Mouse (Mus musculus) forebrain, embryonic 16.5 days (tissue): ENCODE results near the gene Tap2. TPM values are rescaled to one million over a fixed set of nuclear protein-coding genes. Genes with fewer than 3 reads are reported as not detected.

Experiments used
- ATAC-seq: fragments of 200-750 bp; cut with Nextera tagmentation; 2 replicates; pipeline ENCODE4 v1.8.0; 2017; ENCODE audit warnings: mild to moderate bottlenecking, moderate library complexity
- H3K27ac ChIP-seq: fragments of 300-500 bp; sonication (generic); 2 replicates; pipeline ENCODE4 v1.5.1; 2014; ENCODE audit warnings: low read length, control low read depth
- H3K27me3 ChIP-seq: fragments of 300-500 bp; sonication (generic); replicated peaks from 2 replicates; pipeline ENCODE4 v1.6.1; 2014; ENCODE audit warnings: low read length; ENCODE audit not compliant: control insufficient read depth, insufficient read depth
- H3K36me3 ChIP-seq: fragments of 300-500 bp; sonication (generic); 2 replicates; pipeline ENCODE4 v1.6.1; 2014; ENCODE audit not compliant: control insufficient read depth, insufficient read depth
- H3K4me1 ChIP-seq: fragments of 300-500 bp; sonication (generic); replicated peaks from 2 replicates; pipeline ENCODE4 v1.6.1; 2014; ENCODE audit warnings: low read length; ENCODE audit not compliant: control insufficient read depth, insufficient read depth
- H3K4me2 ChIP-seq: fragments of 300-500 bp; sonication (generic); 2 replicates; pipeline ENCODE4 v1.6.1; 2014; ENCODE audit warnings: mild to moderate bottlenecking, low read length, control low read depth
- H3K4me3 ChIP-seq: fragments of 300-500 bp; sonication (generic); replicated peaks from 2 replicates; pipeline ENCODE4 v1.5.1; 2014; ENCODE audit warnings: mild to moderate bottlenecking, low read length, control low read depth
- H3K9ac ChIP-seq: fragments of 300-500 bp; sonication (generic); replicated peaks from 2 replicates; pipeline ENCODE4 v1.6.1; 2014; ENCODE audit warnings: low read depth, low read length, control low read depth
- H3K9me3 ChIP-seq: fragments of 300-500 bp; sonication (generic); 2 replicates; pipeline ENCODE4 v1.6.1; 2016; ENCODE audit warnings: low read length; ENCODE audit not compliant: control insufficient read depth
- WGBS: fragments of 180-500 bp; shearing (Covaris S2); extraction: QIAGEN DNeasy Blood & Tissue Kit; methylation state at CpG from one replicate; pipeline ENCODE4 v1.1.7; 2014; 5-methylcytosine and 5-hydroxymethylcytosine counted together
- polyA plus RNA-seq: library from polyadenylated mRNA; unstranded; fragments of >200 nt; fragmentation: Nextera tagmentation; extraction: Ambion mirVana; gene quantifications from 2 replicates; pipeline ENCODE4 v1.2.1, GENCODE M21; 2015

The Tap2 gene
- 1.6 and 2.6 TPM in 2 replicates for polyA plus RNA-seq

DNA sequence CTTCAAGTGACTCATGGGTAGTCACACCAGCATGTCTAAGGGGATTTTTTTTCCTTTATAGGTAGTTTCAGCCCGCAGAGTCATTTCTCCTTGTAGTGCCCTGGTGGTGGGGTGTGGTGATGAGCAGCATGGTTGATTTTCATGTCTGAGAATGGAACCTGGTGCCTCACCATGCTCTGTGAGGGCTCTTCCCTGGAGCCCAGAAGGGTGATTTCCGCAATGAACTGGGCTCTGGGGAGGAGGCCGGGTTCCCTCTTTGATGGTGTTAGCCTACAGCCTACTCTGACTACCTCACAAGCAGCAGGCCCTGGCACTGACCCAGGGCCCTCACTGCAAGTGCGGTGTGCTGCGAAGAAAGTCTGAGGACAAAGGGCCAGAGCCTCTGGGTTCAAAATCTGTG is at the start of gene Tap2:
TSS of gene Tap2 (plus strand) at position 84 of the 400 bp plus-strand sequence.
- Histone ChIP-seq H3K9ac (peak within 1 kb of the TSS; percentile 66), H3K36me3 (no peaks in the 10 kb centered on the region), H3K4me1 (peaks cover 7% of the 10 kb centered on the region), H3K9me3 (no peaks in the 10 kb centered on the region), H3K4me2 (peak within 1 kb of the TSS; percentile 79), H3K27ac (no peak within 1 kb of the TSS), H3K27me3 (peaks cover 30% of the 10 kb centered on the region), H3K4me3 (peak within 1 kb of the TSS; percentile 66)
- WGBS, result 61% methylated on average over 5 of the region's 5 CpGs
- ATAC-seq, result no peak

DNA sequence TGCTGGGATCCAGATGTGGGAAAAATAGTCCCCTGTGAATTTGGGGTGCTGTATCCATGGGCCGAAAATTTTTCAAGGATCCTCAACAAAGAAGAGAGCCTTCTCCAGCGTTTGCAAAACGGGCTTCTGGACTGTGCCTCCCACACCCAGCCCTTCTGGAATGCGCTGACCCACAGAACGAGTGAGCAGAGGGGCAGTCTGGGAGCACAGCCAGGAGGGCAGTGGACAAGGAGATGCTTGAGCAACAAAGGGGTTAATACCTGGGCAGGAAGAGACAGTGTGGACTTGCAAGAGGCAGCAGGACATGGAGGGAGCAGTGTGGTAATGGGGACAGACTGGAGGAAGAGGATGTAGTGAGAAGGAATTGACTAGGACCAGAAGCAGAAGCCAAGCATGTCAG is 47.8 kb upstream of the Tap2 start:
- H3K27me3 ChIP-seq, result no peaks in the 10 kb centered on the region
- WGBS, result 58% methylated on average over 5 of the region's 5 CpGs

DNA sequence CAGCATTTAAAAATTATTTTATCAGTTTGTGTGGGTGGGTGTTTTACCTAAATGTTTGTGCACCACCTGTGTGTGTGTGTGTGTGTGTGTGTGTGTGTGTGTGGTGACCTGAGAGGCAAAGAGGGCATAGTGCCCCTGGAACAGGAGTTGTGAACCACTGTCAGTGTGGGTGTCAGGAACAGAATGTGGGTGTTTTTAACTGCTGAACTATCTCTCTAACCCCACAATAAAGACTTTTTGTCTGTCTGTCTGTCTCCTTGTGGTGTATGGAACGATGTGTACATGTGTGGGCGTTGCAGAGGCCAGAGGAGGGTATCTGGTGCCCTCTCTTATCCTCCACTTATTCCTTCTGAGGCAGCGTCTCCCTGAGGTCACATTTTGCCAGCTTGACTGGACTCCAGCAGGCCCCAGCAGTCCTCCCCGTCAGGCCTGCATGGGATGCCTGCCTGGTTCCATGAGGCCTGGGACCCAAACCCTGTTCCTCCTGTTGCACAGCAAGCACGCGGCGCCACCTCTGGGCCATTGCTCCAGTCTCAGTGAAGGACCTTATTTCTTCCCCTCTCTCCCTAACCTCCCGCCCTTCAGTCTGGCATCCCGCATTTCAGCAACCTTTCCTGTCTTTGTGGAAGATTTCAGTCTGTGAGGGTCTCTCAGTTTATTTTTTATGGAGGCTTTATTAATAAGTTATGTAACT is 39.0 kb upstream of the Tap2 start:
- Histone ChIP-seq H3K9ac (no peak overlapping the region), H3K9me3 (no peaks in the 10 kb centered on the region), H3K27ac (no peak overlapping the region), H3K4me3 (no peak overlapping the region), H3K4me2 (no peak overlapping the region), H3K4me1 (no peaks in the 10 kb centered on the region), H3K27me3 (no peaks in the 10 kb centered on the region), H3K36me3 (no peaks in the 10 kb centered on the region)
- WGBS, result 43% methylated on average over 9 of the region's 9 CpGs
- no peak for ATAC-seq

More for the DNA sequence above, 47.8 kb upstream of the Tap2 start:
- no peaks in the 10 kb centered on the region for H3K36me3 ChIP-seq
- no peak overlapping the region for H3K27ac ChIP-seq
- H3K4me3 ChIP-seq, result no peak overlapping the region
- H3K4me1 ChIP-seq, result no peaks in the 10 kb centered on the region
- ATAC-seq, result no peak
- H3K4me2 ChIP-seq, result no peak overlapping the region
- H3K9ac ChIP-seq, result no peak overlapping the region
- no peaks in the 10 kb centered on the region for H3K9me3 ChIP-seq

DNA sequence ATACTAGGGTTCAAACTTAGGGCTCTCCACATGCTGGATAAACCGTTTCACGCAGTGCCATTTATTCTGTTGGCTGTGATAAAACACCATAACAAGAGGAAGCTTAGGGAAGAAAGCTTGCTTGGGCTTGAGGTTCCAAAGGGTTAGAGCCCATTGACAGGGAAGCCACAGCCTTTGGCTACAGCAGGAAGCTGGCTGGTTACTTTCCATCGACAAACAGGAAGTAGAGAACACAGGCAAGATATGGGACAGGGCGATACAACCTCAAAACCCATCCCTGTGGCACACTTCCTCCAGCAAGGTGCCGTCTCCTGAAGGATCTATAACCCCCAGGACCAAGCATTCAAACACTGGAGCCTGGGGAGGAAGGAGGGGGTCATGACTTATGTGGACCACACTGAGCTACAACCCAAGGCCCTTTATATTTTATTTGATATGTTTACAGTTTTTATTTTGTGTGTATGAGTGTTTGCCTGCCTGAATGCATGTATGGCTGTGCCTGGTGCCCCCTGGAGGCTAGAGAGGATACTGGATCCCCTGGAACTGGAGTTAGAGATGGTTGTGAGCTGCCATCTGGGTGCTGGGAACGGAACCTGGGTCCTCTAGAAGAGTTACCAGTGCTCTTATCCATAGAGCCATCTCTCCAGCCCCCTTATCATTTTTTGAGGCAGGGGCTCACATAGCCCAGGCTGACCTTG is 38.1 kb upstream of the Tap2 start:
- no peaks in the 10 kb centered on the region for H3K9me3 ChIP-seq
- no peak overlapping the region for H3K9ac ChIP-seq
- no peaks in the 10 kb centered on the region for H3K27me3 ChIP-seq
- H3K4me2 ChIP-seq, result no peak overlapping the region
- no peak for ATAC-seq
- WGBS, result 88% methylated on average over 6 of the region's 6 CpGs
- H3K27ac ChIP-seq, result no peak overlapping the region
- H3K36me3 ChIP-seq, result no peaks in the 10 kb centered on the region
- no peak overlapping the region for H3K4me3 ChIP-seq
- H3K4me1 ChIP-seq, result no peaks in the 10 kb centered on the region

DNA sequence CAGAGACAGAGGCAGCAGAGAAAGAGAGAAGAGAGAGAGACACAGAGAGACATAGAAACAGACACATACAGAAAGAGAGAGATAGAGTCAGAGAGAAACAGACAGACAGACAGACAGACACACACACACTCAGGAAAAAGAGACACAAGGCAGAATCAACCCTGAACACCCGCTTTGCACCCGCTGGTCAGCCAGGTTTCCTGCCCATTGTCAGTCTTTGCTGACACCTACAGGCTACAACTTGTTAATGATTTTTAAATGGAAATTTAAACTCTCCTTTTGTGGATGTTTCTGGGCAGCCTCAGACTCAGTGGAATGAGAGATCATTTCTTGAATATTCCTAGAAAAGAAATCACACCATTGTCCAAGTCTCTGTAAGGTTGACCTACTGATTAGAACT is 34.0 kb upstream of the Tap2 start:
- Histone ChIP-seq H3K4me1 (no peaks in the 10 kb centered on the region), H3K4me2 (no peak overlapping the region), H3K4me3 (no peak overlapping the region), H3K27ac (no peak overlapping the region), H3K9ac (no peak overlapping the region), H3K36me3 (no peaks in the 10 kb centered on the region), H3K27me3 (no peaks in the 10 kb centered on the region; the same call in 1 of the 2 replicates), H3K9me3 (peaks cover 5% of the 10 kb centered on the region; the same call in 1 of the 2 replicates)
- 2% methylated on average over 2 of the region's 2 CpGs for WGBS
- no peak for ATAC-seq

DNA sequence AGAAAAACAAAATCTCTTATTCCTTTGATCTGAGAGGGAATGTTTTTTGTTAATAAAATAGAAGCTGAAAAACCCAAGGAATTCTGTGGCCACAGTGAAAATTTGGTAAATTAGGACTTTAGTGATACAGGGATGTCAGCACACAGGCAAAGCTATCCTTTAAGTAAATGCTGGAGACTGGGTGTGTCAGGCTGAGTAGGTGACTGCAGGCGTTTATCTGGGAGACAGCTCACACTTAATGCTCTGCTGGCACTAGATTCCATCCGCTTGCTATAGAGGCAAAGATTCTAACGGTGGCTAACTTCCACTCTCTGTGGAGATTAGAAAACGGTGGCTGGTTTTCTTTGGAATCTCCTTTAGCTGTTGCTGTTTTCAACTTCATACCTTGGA is 32.8 kb upstream of the Tap2 start:
- WGBS, result 30% methylated on average over 4 of the region's 4 CpGs
- Histone ChIP-seq H3K4me2 (no peak overlapping the region), H3K36me3 (no peaks in the 10 kb centered on the region), H3K27ac (no peak overlapping the region), H3K27me3 (no peaks in the 10 kb centered on the region; the same call in 1 of the 2 replicates), H3K4me1 (no peaks in the 10 kb centered on the region), H3K9ac (no peak overlapping the region), H3K9me3 (peaks cover 5% of the 10 kb centered on the region; the same call in 1 of the 2 replicates), H3K4me3 (no peak overlapping the region)
- no peak for ATAC-seq

DNA sequence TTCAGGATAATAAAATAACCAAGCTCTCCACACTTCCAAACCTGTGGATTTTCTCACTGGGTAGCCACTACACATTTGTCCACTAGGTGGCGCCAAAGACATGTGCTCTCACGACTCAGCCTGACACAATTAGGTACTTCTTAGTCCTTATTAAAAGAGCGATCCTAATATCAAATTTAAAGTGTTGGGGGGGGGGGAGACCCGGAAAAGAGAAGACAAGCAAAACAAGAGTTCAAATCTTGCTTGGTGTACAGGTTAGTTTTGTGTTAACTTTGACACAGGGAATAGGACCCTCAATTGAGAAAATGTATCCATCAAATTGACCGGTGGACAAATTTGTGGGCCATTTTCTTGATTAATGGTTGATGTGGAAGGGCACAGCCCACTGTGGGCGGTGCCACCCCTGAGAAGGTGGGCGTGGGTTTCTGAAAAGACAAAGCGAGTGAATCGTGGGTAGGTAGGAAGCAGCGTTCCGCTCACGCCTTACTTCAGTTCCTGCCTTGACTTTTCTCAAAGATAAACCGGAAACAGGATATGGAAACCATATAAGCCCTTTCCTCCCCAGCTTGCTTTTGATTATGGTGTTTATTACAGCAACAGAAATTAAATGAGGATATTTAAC is 32.3 kb upstream of the Tap2 start:
- no peak overlapping the region for H3K4me2 ChIP-seq
- H3K9me3 ChIP-seq, result peaks cover 5% of the 10 kb centered on the region; the same call in 1 of the 2 replicates
- no peaks in the 10 kb centered on the region; the same call in 1 of the 2 replicates for H3K27me3 ChIP-seq
- ATAC-seq, result no peak
- WGBS, result 42% methylated on average over 13 of the region's 13 CpGs
- H3K36me3 ChIP-seq, result no peaks in the 10 kb centered on the region
- no peak overlapping the region for H3K27ac ChIP-seq
- H3K4me1 ChIP-seq, result no peaks in the 10 kb centered on the region
- no peak overlapping the region for H3K9ac ChIP-seq
- no peak overlapping the region for H3K4me3 ChIP-seq

DNA sequence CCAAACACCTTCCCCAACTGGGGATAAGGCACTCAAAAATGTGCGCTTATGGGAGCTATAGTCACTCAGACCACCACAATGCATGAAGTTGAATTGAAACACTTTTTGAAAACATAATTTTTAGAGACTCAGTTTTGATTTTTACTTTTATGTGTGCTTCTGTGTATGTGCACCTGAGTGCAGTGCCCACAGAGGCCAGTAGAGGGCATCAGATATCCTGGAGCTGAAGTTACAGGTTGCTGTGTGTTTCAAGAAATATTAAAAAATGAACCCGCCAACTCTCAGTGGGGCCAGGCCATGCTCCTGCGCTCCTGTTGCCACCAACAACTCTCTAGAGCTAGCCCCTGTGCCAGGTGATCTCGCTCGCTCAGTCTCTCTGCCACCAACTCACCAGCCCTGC is 30.8 kb upstream of the Tap2 start:
- Histone ChIP-seq H3K36me3 (no peaks in the 10 kb centered on the region), H3K9ac (no peak overlapping the region), H3K27ac (no peak overlapping the region), H3K4me3 (no peak overlapping the region), H3K4me1 (no peaks in the 10 kb centered on the region), H3K4me2 (no peak overlapping the region), H3K27me3 (no peaks in the 10 kb centered on the region; the same call in 1 of the 2 replicates), H3K9me3 (peaks cover 8% of the 10 kb centered on the region; the same call in 1 of the 2 replicates)
- no peak for ATAC-seq
- WGBS, result 98% methylated on average over 5 of the region's 5 CpGs

DNA sequence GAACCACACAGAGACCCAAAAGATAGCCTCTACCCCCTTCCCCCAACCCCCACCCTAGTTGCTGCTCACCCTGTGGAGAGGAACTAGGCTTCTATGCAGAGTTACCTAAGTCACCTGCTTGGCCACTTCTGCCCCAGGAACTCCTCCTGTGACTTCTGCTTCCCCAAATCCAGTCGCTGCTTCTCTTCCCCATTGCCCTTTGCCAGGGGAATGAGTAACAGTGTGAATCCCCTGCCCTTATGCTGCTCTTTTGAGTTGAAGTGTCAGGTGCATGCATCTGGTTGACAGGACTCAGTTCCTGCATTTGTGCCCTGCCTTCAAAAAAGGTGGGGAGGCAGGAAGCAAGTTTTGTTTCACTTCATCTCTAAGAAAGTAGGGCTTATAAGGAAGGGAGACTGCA is 29.3 kb upstream of the Tap2 start:
- Histone ChIP-seq H3K4me3 (no peak overlapping the region), H3K27ac (no peak overlapping the region), H3K4me2 (no peak overlapping the region), H3K9ac (no peak overlapping the region), H3K9me3 (peaks cover 8% of the 10 kb centered on the region; the same call in 1 of the 2 replicates), H3K4me1 (no peaks in the 10 kb centered on the region), H3K27me3 (no peaks in the 10 kb centered on the region; the same call in 1 of the 2 replicates), H3K36me3 (no peaks in the 10 kb centered on the region)
- no peak for ATAC-seq
- WGBS, result 48% methylated on average over 1 of the region's 1 CpGs
